Mouse (Mus musculus) cerebellum, adult 11-12 months (tissue): ENCODE results near the gene 1810037I17Rik.
"Not testable (repeated sequence)": the region's sequence is repeated elsewhere in the genome, so short reads cannot be mapped to it uniquely, and the experiment has no call there.

Experiments
- DNase-seq: peaks from one replicate; pipeline ENCODE4 v3.0.0; 2022

The 1810037I17Rik gene

DNA sequence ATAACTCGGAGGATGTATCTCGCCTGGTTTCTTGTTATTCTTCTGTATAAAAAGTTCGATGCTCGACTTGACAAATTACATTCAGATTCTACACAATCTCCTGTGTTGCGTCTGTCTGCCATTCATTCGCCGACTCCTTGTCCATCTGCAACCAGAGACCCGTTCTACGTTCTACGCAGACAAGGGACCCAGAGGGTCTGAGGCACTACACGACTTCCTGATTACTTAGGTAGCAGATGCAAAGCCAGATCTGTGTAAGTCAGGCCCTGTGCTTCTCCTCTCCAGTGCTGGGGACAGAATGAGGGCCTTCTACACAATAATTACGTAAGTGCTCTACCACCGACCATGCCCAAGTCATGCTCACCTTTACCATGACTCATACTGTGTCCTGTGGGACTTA, 13.2 kb downstream of the 1810037I17Rik start:
- not testable (repeated sequence) for DNase-seq

DNA sequence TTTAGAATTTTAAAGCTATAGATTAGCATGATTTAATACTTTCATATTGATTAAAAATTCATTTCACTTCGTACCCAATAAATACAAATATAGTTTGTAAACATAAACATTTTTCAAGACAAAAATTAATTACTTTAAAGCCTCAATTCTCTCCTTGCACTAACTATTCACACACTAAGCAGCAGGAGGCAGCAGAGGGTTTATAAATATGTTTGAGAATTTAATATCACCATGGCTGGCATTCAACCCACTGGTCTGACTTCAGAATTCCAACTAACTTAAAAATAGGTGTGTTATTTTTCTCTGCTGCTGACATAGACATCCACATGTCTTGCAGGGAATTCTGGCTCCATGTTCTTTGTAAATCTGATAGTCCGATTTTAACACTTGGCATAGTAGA, 15.2 kb downstream of the 1810037I17Rik start:
- DNase-seq = no peak

DNA sequence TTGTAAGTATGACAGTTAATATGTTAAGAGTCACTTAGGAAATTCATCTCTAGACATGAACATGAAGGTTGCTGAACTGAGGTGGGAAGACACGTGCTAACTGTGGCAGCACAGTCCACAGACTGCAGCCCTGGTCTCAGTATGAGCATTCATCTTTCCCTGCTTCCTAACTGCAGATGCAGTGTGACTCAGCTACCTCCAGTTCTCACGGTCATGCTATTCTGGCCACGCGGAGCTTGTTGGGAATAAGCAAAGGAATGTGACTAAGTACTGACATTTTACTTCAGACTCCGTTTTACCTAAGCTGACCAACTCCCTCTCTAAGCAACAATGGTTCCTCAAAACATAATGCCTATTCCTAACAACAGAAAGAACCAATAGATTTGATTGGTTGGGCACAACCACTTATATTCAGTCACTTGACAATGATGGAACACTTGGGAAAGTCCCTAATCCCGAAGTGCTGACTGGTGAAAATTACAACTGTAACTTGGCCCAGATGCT, 19.4 kb downstream of the 1810037I17Rik start:
- no peak for DNase-seq

DNA sequence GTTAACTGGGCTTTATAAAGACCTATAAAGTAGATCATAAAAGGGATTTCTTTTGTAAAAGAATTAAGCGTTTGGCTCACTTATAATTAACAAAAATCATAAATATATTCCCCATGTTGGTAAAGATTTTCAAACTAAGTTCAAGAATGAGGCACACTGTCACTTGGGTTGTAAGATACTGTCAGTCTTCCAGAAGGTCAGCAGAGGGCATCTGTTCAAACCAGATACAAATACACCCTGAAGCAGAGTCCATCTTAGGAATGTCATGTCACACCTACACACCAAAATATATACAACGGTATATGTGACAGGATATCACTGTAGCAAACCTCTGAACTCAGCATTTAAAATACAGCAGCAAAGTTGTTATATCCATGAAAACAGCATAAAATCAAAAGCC, 26.1 kb downstream of the 1810037I17Rik start:
- DNase-seq = no peak

DNA sequence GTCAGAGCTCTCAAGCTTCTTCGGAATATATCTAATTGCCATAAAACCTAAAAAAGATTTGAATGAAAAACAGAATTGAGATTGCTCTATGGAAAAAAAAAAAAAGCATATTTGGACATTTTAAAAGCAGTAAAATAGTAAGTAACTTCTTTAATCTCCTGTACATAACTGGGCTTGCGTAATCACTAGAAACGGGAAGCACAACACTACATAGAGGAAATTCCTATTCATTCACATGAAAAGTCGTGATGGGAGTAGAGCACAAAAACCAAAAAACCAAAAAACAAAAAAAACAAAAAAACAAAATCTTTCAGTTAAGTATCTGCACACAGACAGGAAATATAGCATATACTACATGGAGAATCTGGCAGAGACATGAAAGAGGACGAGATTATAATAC, 40.3 kb downstream of the 1810037I17Rik start:
- no peak for DNase-seq

DNA sequence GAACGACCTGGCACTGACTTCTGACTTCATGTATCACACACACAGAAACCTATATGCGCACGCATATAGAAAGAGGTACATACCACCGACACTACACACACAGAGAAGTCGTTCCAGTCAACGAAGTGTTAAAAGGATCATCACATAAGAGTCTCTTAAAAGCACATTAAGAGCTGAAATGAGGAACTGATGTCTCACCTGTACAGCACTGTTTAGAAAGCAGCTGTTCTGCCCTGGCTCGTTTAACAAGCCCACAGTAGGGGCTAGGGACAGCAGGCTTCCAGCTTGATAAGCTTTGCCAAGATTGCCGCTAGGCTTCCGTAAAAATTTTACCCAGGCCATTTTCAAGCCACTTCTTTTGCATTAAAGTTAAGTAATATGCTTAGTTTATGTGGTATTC, 44.4 kb downstream of the 1810037I17Rik start:
- DNase-seq = no peak

DNA sequence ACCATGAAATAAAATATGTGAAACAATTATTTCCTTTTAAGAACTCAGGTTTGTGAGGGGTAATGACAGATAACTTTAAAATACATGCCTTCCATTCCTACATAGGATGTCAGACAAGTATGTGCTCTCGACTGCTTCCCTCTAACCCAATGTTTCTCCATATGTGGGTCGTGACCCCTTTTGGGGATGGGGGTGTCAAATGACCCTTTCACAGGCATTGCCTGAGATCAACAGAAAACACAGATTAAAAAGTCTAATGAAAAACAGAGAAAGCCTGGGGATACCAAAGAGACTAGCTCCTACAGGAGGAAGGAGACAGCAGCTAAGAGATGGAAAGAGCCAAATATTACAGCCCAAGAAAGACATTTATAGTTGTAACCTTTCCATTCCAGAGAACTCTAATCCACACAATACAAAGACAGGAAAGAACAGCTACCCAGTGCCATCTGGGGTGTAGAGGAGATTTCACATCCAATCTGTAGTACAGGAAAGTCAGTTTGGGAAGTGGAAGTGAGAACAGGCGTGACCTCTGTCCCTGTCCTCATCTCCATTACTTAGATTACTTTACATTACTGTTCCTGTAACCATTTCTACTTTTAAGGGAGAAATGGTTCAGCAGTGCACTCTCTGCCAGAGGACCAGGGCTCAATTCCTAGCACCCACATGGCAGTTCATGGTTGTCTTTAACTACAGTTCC, 48.3 kb downstream of the 1810037I17Rik start:
- DNase-seq = no peak

DNA sequence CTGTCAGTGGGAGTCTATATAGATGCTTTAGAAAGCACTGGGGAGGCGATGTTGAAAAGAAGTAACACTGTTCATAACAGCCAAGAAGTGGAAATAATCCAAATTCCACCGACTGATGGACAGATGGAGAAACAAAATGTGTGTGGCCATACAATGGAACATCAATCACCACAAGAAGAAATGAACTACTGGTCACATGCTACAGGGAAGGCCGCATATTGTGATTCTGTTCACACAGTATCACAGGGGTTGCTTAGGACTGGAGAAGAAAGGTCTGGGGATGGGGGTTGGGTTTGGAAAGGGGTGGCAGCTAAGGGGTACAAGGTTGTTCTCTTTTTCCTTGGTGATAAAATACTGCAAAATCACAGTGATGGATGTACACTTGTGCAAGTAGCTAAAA, 50.8 kb downstream of the 1810037I17Rik start:
- no peak for DNase-seq

DNA sequence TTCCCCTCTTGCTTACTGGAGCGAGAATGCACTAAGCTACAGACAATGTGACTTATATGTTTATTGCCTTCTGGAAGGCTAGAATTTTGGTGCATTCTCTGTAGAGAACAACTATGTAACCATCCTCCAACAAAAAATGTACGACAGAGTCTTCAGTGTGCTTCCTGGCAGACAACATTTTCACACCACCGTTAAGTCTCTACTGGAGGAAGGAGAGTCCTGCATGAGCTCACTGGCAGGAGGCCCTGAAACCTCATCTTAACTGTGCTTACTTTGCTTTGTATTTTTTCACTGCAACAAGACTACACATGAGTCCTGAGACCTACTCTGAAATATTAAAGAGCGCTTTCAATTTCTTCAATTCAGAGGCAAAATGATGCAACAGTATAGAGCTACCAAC, 51.4 kb downstream of the 1810037I17Rik start:
- DNase-seq = no peak
